Mouse (Mus musculus) heart, adult 2 months (tissue): Measurements from ENCODE around the gene Fam111a. TPM values are rescaled to one million over a fixed set of nuclear protein-coding genes. Genes with fewer than 3 reads are reported as not detected.
"Not testable (repeated sequence)": the region's sequence is repeated elsewhere in the genome, so short reads cannot be mapped to it uniquely, and the experiment has no call there.

Source experiments
- DNase-seq, 2 experiments: peaks; one replicate each; pipeline ENCODE4 v3.0.0; 2021
- H3K27ac ChIP-seq: fragments of 200-600 bp; 2 replicates; pipeline ENCODE4 v1.8.1; 2022
- H3K27me3 ChIP-seq: fragments of 200-500 bp; 2 replicates; pipeline ENCODE4 v1.6.1; 2012; ENCODE audit warnings: mild to moderate bottlenecking, low read length, inconsistent platforms, mixed read lengths; ENCODE audit not compliant: control insufficient read depth, insufficient read depth
- H3K36me3 ChIP-seq: fragments of 200-500 bp; 2 replicates; pipeline ENCODE4 v1.6.1; 2012; ENCODE audit warnings: low read length, inconsistent platforms; ENCODE audit not compliant: control insufficient read depth, insufficient read depth
- H3K4me1 ChIP-seq: fragments of 200-500 bp; 2 replicates; pipeline ENCODE4 v1.6.1; 2011; ENCODE audit warnings: low read length; ENCODE audit not compliant: control insufficient read depth, insufficient read depth
- H3K4me3 ChIP-seq: fragments of 200-600 bp; 2 replicates; pipeline ENCODE4 v1.8.1; 2022
- H3K79me2 ChIP-seq: fragments of 200-500 bp; replicated peaks from 2 replicates; pipeline ENCODE4 v1.6.1; 2012; ENCODE audit warnings: mild to moderate bottlenecking, inconsistent platforms, low read length, moderate library complexity, mixed read lengths; ENCODE audit not compliant: control insufficient read depth, insufficient read depth
- H3K9ac ChIP-seq: fragments of 200-500 bp; 2 replicates; pipeline ENCODE4 v1.6.1; 2012; ENCODE audit warnings: low read depth, mild to moderate bottlenecking, control low read depth, inconsistent platforms, low read length, mixed read lengths
- CTCF ChIP-seq: fragments of 200-600 bp; IDR thresholded peaks from 2 replicates; pipeline ENCODE4 v1.8.1; 2022; ENCODE audit warnings: antibody characterized with exemption, mild to moderate bottlenecking, moderate library complexity
- EP300 ChIP-seq: fragments of 200-500 bp; IDR thresholded peaks from 2 replicates; pipeline ENCODE4 v1.6.1; 2011; ENCODE audit warnings: low read depth, low read length, control low read depth; ENCODE audit not compliant: insufficient read depth
- POLR2A ChIP-seq: fragments of 200-500 bp; IDR thresholded peaks from 2 replicates; pipeline ENCODE4 v1.6.1; 2011; ENCODE audit warnings: mild to moderate bottlenecking, low read depth, low read length, control low read depth; ENCODE audit not compliant: insufficient read depth
- WGBS: fragments of 180-500 bp; shearing (Covaris S2); methylation state at CpG from one replicate; pipeline ENCODE4 v1.1.7; 2018; 5-methylcytosine and 5-hydroxymethylcytosine counted together
- intact Hi-C: fragments of 180-260 bp; cut with DNase I; formaldehyde crosslinking; loops from one replicate; pipeline ENCODE4 v1.15.1; 2025
- long read RNA-seq: library from polyadenylated mRNA; stranded (forward); transcript quantifications from one replicate; pipeline ENCODE4 v2.0.0, GENCODE M21; 2021
- polyA plus RNA-seq: library from polyadenylated mRNA; depleted of rRNA; stranded (reverse); fragments of >200 nt; gene quantifications from 2 replicates; pipeline ENCODE4 v1.2.3, GENCODE M21; 2012; rRNA removed
- total RNA-seq, 2 experiments: library from RNA; stranded (reverse); gene quantifications; 2 replicates each; pipeline ENCODE4 v1.2.3; 2021

Fam111a gene
- total RNA-seq (1 to 10 TPM; 4.4 to 4.7 TPM), polyA plus RNA-seq (1.5 and 2.7 TPM in 2 replicates)
- long read RNA-seq, partial matches to known transcripts: 0 of 3 reads
- long read RNA-seq, other reads (novel, unspliced or antisense): 1 of 3 reads

GRCm38 (mm10) chr19:12545440-12545839, at the start of gene Fam111a:
Fam111a (plus strand) TSS chr19:12545740.
- 88% methylated on average over 11 of the region's 11 CpGs for WGBS
- H3K27ac ChIP-seq, H3K27me3 ChIP-seq, H3K79me2 ChIP-seq, H3K9ac ChIP-seq, intact Hi-C loops, DNase-seq, H3K36me3 ChIP-seq, H3K4me3 ChIP-seq, H3K4me1 ChIP-seq: not testable (repeated sequence)

GRCm38 (mm10) chr19:12496241-12496640, 49.3 kb upstream of the Fam111a start:
- no peak overlapping the region for H3K27ac ChIP-seq
- H3K79me2 ChIP-seq: no peaks in the 10 kb centered on the region
- no peak overlapping the region for H3K9ac ChIP-seq
- peaks cover 2% of the 10 kb centered on the region; the same call in 1 of the 2 replicates for H3K4me1 ChIP-seq
- WGBS: 73% methylated on average over 2 of the region's 2 CpGs
- H3K36me3 ChIP-seq: no peaks in the 10 kb centered on the region; the same call in 1 of the 2 replicates
- no peak for DNase-seq
- intact Hi-C loops: no loop called here
- H3K4me3 ChIP-seq: no peak overlapping the region
- TF ChIP-seq EP300: no peak
- TF ChIP-seq CTCF: no peak
- no peak for TF ChIP-seq POLR2A
- peaks cover 5% of the 10 kb centered on the region for H3K27me3 ChIP-seq

- DNase-seq: no peak
- no peaks in the 10 kb centered on the region for H3K79me2 ChIP-seq
- no peaks in the 10 kb centered on the region; the same call in 1 of the 2 replicates for H3K36me3 ChIP-seq
- no peak overlapping the region for H3K9ac ChIP-seq
- 58% methylated on average over 2 of the region's 2 CpGs for WGBS
- no peak overlapping the region for H3K4me3 ChIP-seq
- H3K4me1 ChIP-seq: peaks cover 2% of the 10 kb centered on the region; the same call in 1 of the 2 replicates
- peaks cover 6% of the 10 kb centered on the region for H3K27me3 ChIP-seq
- intact Hi-C loops: no loop called here
- H3K27ac ChIP-seq: no peak overlapping the region
- TF ChIP-seq CTCF (no peak), POLR2A (no peak)
Observed at GRCm38 (mm10) chr19:12497909-12498308, 47.6 kb upstream of the Fam111a start.

GRCm38 (mm10) chr19:12498321-12498720, 47.2 kb upstream of the Fam111a start:
- H3K36me3 ChIP-seq: no peaks in the 10 kb centered on the region; the same call in 1 of the 2 replicates
- no peak overlapping the region for H3K4me3 ChIP-seq
- DNase-seq: no peak
- peaks cover 2% of the 10 kb centered on the region; the same call in 1 of the 2 replicates for H3K4me1 ChIP-seq
- peaks cover 6% of the 10 kb centered on the region for H3K27me3 ChIP-seq
- WGBS: 72% methylated on average over 4 of the region's 4 CpGs
- H3K79me2 ChIP-seq: no peaks in the 10 kb centered on the region
- H3K27ac ChIP-seq: no peak overlapping the region
- H3K9ac ChIP-seq: no peak overlapping the region
- no peak for TF ChIP-seq POLR2A
- TF ChIP-seq CTCF: no peak
- no peak for TF ChIP-seq EP300
- intact Hi-C loops: no loop called here

GRCm38 (mm10) chr19:12498941-12499340, 46.6 kb upstream of the Fam111a start:
- Histone ChIP-seq H3K27me3 (peaks cover 6% of the 10 kb centered on the region), H3K9ac (no peak overlapping the region), H3K36me3 (no peaks in the 10 kb centered on the region; the same call in 1 of the 2 replicates), H3K27ac (no peak overlapping the region; the same call in 1 of the 2 replicates), H3K4me3 (no peak overlapping the region), H3K4me1 (no peaks in the 10 kb centered on the region; the same call in 1 of the 2 replicates), H3K79me2 (no peaks in the 10 kb centered on the region)
- WGBS: 76% methylated on average over 1 of the region's 1 CpGs
- intact Hi-C loops: no loop called here
- DNase-seq: no peak
- TF ChIP-seq CTCF (no peak), EP300 (no peak), POLR2A (no peak)

- Histone ChIP-seq H3K27me3 (peaks cover 6% of the 10 kb centered on the region), H3K4me1 (no peaks in the 10 kb centered on the region; the same call in 1 of the 2 replicates), H3K4me3 (no peak overlapping the region), H3K79me2 (no peaks in the 10 kb centered on the region), H3K36me3 (no peaks in the 10 kb centered on the region; the same call in 1 of the 2 replicates), H3K9ac (no peak overlapping the region), H3K27ac (peak overlapping the region; percentile 33; the same call in 1 of the 2 replicates)
- 17% methylated on average over 2 of the region's 2 CpGs for WGBS
- TF ChIP-seq EP300: no peak
- TF ChIP-seq CTCF: no peak
- no peak; the same call in 1 of the 2 replicates for TF ChIP-seq POLR2A
- intact Hi-C loops: no loop called here
- no peak for DNase-seq
Observed at GRCm38 (mm10) chr19:12499485-12499884, 46.1 kb upstream of the Fam111a start.
